Mouse (Mus musculus) limb, embryonic 14.5 days (tissue): ENCODE results near the gene Heatr6. TPM values are rescaled to one million over a fixed set of nuclear protein-coding genes. Genes with fewer than 3 reads are reported as not detected.

ENCODE experiments used
- ATAC-seq: fragments of 200-750 bp; cut with Nextera tagmentation; 2 replicates; pipeline ENCODE4 v1.8.0; 2017; ENCODE audit warnings: low read depth, moderate number of reproducible peaks, moderate TSS enrichment; ENCODE audit not compliant: low FRiP score
- DNase-seq: peaks from one replicate; pipeline ENCODE4 v3.0.0-alpha.2; 2015; ENCODE audit warnings: low spot score
- H3K27ac ChIP-seq: fragments of 300-500 bp; sonication (generic); replicated peaks from 2 replicates; pipeline ENCODE4 v1.5.1; 2014; ENCODE audit warnings: low read depth, mild to moderate bottlenecking, low read length, moderate library complexity, mixed read lengths
- H3K27me3 ChIP-seq: fragments of 300-500 bp; sonication (generic); 2 replicates; pipeline ENCODE4 v1.6.1; 2014; ENCODE audit warnings: low read length, mixed read lengths; ENCODE audit not compliant: control insufficient read depth, insufficient read depth
- H3K36me3 ChIP-seq: fragments of 300-500 bp; sonication (generic); 2 replicates; pipeline ENCODE4 v1.6.1; 2014; ENCODE audit warnings: mild to moderate bottlenecking, low read length, moderate library complexity, mixed read lengths; ENCODE audit not compliant: control insufficient read depth, insufficient read depth
- H3K4me1 ChIP-seq: fragments of 300-500 bp; sonication (generic); 2 replicates; pipeline ENCODE4 v1.6.1; 2014; ENCODE audit warnings: antibody characterized with exemption, low read length, mixed read lengths; ENCODE audit not compliant: control insufficient read depth, insufficient read depth
- H3K4me2 ChIP-seq: fragments of 300-500 bp; sonication (generic); replicated peaks from 2 replicates; pipeline ENCODE4 v1.6.1; 2014; ENCODE audit warnings: low read depth, mild to moderate bottlenecking, low read length, moderate library complexity; ENCODE audit not compliant: severe bottlenecking
- H3K4me3 ChIP-seq: fragments of 300-500 bp; sonication (generic); replicated peaks from 2 replicates; pipeline ENCODE4 v1.5.1; 2014; ENCODE audit warnings: low read length
- H3K9ac ChIP-seq: fragments of 300-500 bp; sonication (generic); 2 replicates; pipeline ENCODE4 v1.6.1; 2014; ENCODE audit warnings: mild to moderate bottlenecking, low read depth, low read length, moderate library complexity; ENCODE audit not compliant: severe bottlenecking
- H3K9me3 ChIP-seq: fragments of 300-500 bp; sonication (generic); 2 replicates; pipeline ENCODE4 v1.6.1; 2016; ENCODE audit warnings: low read length; ENCODE audit not compliant: control insufficient read depth
- POLR2A ChIP-seq: fragments of 200-500 bp; IDR thresholded peaks from 2 replicates; pipeline ENCODE4 v1.8.0; 2012; ENCODE audit warnings: inconsistent platforms, mild to moderate bottlenecking, moderate library complexity, borderline replicate concordance; ENCODE audit not compliant: insufficient read depth, insufficient read length; ENCODE audit errors: extremely low read depth
- WGBS: fragments of 180-500 bp; shearing (Covaris S2); extraction: QIAGEN DNeasy Blood & Tissue Kit; methylation state at CpG from one replicate; pipeline ENCODE4 v1.1.7; 2014; 5-methylcytosine and 5-hydroxymethylcytosine counted together
- polyA plus RNA-seq, 2 experiments: library from polyadenylated mRNA; depleted of rRNA in 1 of 2; stranded (reverse) in 1 of 2; unstranded in 1 of 2; fragments of >200 nt; fragmentation: Nextera tagmentation in 1 of 2; extraction: Ambion mirVana in 1 of 2; gene quantifications; 2 replicates each; pipeline versions ENCODE4 v1.2.1 to v1.2.3; 2012 to 2014

Gene Heatr6
- polyA plus RNA-seq, 2 experiments: 22.5 to 26.0 TPM

- Histone ChIP-seq H3K36me3 (peaks cover 40% of the 10 kb centered on the region), H3K9me3 (no peaks in the 10 kb centered on the region), H3K4me1 (no peaks in the 10 kb centered on the region), H3K27me3 (no peaks in the 10 kb centered on the region), H3K27ac (no peak overlapping the region), H3K4me3 (no peak overlapping the region), H3K9ac (no peak overlapping the region), H3K4me2 (no peak overlapping the region)
- no peak for TF ChIP-seq POLR2A
- ATAC-seq (no peak), DNase-seq (no peak)
- 79% methylated on average over 14 of the region's 14 CpGs for WGBS
Observed at GRCm38 (mm10) chr11:83783931-83784600, 30.6 kb downstream of the Heatr6 start.

GRCm38 (mm10) chr11:83784661-83785060 lies 31.2 kb downstream of the Heatr6 start:
- Histone ChIP-seq H3K27me3 (no peaks in the 10 kb centered on the region), H3K27ac (no peak overlapping the region), H3K4me2 (no peak overlapping the region), H3K9me3 (no peaks in the 10 kb centered on the region), H3K4me1 (no peaks in the 10 kb centered on the region), H3K9ac (no peak overlapping the region), H3K36me3 (peaks cover 34% of the 10 kb centered on the region), H3K4me3 (no peak overlapping the region)
- ATAC-seq (no peak), DNase-seq (no peak)
- no peak for TF ChIP-seq POLR2A
- WGBS: 76% methylated on average over 2 of the region's 2 CpGs

- Histone ChIP-seq H3K4me2 (no peak overlapping the region), H3K36me3 (peaks cover 27% of the 10 kb centered on the region), H3K4me3 (no peak overlapping the region), H3K9ac (no peak overlapping the region), H3K9me3 (no peaks in the 10 kb centered on the region), H3K27me3 (no peaks in the 10 kb centered on the region), H3K4me1 (no peaks in the 10 kb centered on the region), H3K27ac (no peak overlapping the region)
- no peak for TF ChIP-seq POLR2A
- DNase-seq (peak; percentile 83), ATAC-seq (peak; percentile 61; the same call in 1 of the 2 replicates)
- 8% methylated on average over 2 of the region's 2 CpGs for WGBS
Observed at GRCm38 (mm10) chr11:83785366-83785765, 31.9 kb downstream of the Heatr6 start.

DNA sequence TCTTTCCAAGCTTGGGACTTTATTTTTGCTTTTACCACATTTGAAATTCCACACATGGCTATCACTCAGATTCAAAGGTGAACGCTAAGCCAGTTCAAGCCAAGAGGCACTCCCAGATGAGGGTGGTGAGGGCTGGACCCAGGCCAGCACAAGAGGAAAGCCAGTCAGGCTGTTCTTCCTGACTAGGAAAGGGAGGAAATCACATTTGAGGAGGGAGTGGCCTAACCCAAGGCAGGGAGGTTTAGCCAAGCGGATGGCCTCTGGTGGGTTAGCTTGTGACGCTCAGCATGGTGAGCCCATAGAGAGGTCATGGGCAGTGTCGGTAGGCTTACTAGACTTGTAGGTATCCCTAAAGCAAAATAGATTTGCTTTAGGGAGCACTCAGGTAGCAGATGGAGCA lies 33.3 kb downstream of the Heatr6 start:
- no peak for TF ChIP-seq POLR2A
- H3K27me3 ChIP-seq: no peaks in the 10 kb centered on the region
- H3K9ac ChIP-seq: 0 out of 2 replicates have a peak overlapping the region, but pooled peaks have one; percentile 12
- peaks cover 13% of the 10 kb centered on the region; the same call in 1 of the 2 replicates for H3K36me3 ChIP-seq
- ATAC-seq (no peak), DNase-seq (no peak)
- H3K27ac ChIP-seq: 0 out of 2 replicates have a peak overlapping the region, but pooled peaks have one; percentile 19
- H3K9me3 ChIP-seq: no peaks in the 10 kb centered on the region
- 68% methylated on average over 4 of the region's 4 CpGs for WGBS
- H3K4me3 ChIP-seq: no peak overlapping the region
- no peak overlapping the region for H3K4me2 ChIP-seq
- no peaks in the 10 kb centered on the region for H3K4me1 ChIP-seq

- no peaks in the 10 kb centered on the region for H3K27me3 ChIP-seq
- DNase-seq: no peak
- 80% methylated on average over 15 of the region's 15 CpGs for WGBS
- no peaks in the 10 kb centered on the region for H3K4me1 ChIP-seq
- H3K27ac ChIP-seq: no peak overlapping the region
- H3K9ac ChIP-seq: no peak overlapping the region
- H3K9me3 ChIP-seq: no peaks in the 10 kb centered on the region
- no peak overlapping the region for H3K4me2 ChIP-seq
- peaks cover 10% of the 10 kb centered on the region; the same call in 1 of the 2 replicates for H3K36me3 ChIP-seq
- no peak for ATAC-seq
- H3K4me3 ChIP-seq: no peak overlapping the region
- TF ChIP-seq POLR2A: no peak
Observed at GRCm38 (mm10) chr11:83787401-83788021, 34.0 kb downstream of the Heatr6 start.
